Mouse (Mus musculus) midbrain, embryonic 13.5 days (tissue): ENCODE results near the gene Cd47. TPM values are rescaled to one million over a fixed set of nuclear protein-coding genes. Genes with fewer than 3 reads are reported as not detected.

ENCODE experiments used
- ATAC-seq: fragments of 200-750 bp; cut with Nextera tagmentation; 2 replicates; pipeline ENCODE4 v1.8.0; 2017; ENCODE audit warnings: mild to moderate bottlenecking, moderate TSS enrichment, moderate library complexity
- H3K27ac ChIP-seq: fragments of 300-500 bp; sonication (generic); 2 replicates; pipeline ENCODE4 v1.5.1; 2015; ENCODE audit warnings: inconsistent platforms, mild to moderate bottlenecking, moderate library complexity
- H3K27me3 ChIP-seq: fragments of 300-500 bp; sonication (generic); 2 replicates; pipeline ENCODE4 v1.6.1; 2015; ENCODE audit warnings: mild to moderate bottlenecking, inconsistent platforms
- H3K36me3 ChIP-seq: fragments of 300-500 bp; sonication (generic); 2 replicates; pipeline ENCODE4 v1.6.1; 2015; ENCODE audit warnings: mild to moderate bottlenecking, inconsistent platforms
- H3K4me1 ChIP-seq: fragments of 300-500 bp; sonication (generic); replicated peaks from 2 replicates; pipeline ENCODE4 v1.6.1; 2015; ENCODE audit warnings: inconsistent platforms
- H3K4me2 ChIP-seq: fragments of 300-500 bp; sonication (generic); replicated peaks from 2 replicates; pipeline ENCODE4 v1.6.1; 2015; ENCODE audit warnings: moderate library complexity, mild to moderate bottlenecking, inconsistent platforms
- H3K4me3 ChIP-seq: fragments of 300-500 bp; sonication (generic); replicated peaks from 2 replicates; pipeline ENCODE4 v1.5.1; 2015; ENCODE audit warnings: mild to moderate bottlenecking, inconsistent platforms
- H3K9ac ChIP-seq: fragments of 300-500 bp; sonication (generic); replicated peaks from 2 replicates; pipeline ENCODE4 v1.6.1; 2015; ENCODE audit warnings: mild to moderate bottlenecking, inconsistent platforms
- H3K9me3 ChIP-seq: fragments of 300-500 bp; sonication (generic); 2 replicates; pipeline ENCODE4 v1.6.1; 2016; ENCODE audit warnings: mild to moderate bottlenecking, inconsistent platforms
- WGBS: fragments of 180-500 bp; shearing (Covaris S2); methylation state at CpG from one replicate; pipeline ENCODE4 v1.1.7; 2015; 5-methylcytosine and 5-hydroxymethylcytosine counted together
- polyA plus RNA-seq: library from polyadenylated mRNA; unstranded; fragments of >200 nt; fragmentation: Nextera tagmentation; extraction: Ambion mirVana; gene quantifications from 2 replicates; pipeline ENCODE4 v1.2.1, GENCODE M21; 2015

The Cd47 gene
- polyA plus RNA-seq, 1 experiment from 2014 or later, result 94.8 TPM

DNA sequence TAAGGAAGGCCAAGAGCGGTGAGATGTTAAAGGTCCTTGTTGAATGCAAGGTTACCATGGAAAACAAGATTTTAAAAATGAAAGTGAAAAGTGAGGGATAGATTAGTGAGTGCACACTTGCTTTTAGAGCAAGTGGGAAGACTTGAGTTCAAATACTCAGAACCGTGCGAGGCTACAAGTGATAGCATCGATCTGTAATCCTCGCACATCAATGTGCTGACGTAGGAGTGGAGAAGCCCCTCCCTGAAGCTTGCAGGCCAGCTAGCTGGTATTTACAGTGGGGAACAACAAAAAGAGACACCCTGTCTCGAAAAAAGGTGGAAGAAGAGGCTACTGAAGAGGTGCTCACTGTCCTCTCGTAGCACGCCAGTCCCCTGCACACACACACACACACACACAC, 6.7 kb upstream of the Cd47 start:
- 89% methylated on average over 9 of the region's 9 CpGs for WGBS
- Histone ChIP-seq H3K36me3 (no peaks in the 10 kb centered on the region), H3K4me2 (no peak overlapping the region), H3K4me1 (no peaks in the 10 kb centered on the region), H3K9me3 (no peaks in the 10 kb centered on the region), H3K27me3 (no peaks in the 10 kb centered on the region), H3K4me3 (no peak overlapping the region), H3K9ac (no peak overlapping the region), H3K27ac (no peak overlapping the region)
- ATAC-seq, result no peak

DNA sequence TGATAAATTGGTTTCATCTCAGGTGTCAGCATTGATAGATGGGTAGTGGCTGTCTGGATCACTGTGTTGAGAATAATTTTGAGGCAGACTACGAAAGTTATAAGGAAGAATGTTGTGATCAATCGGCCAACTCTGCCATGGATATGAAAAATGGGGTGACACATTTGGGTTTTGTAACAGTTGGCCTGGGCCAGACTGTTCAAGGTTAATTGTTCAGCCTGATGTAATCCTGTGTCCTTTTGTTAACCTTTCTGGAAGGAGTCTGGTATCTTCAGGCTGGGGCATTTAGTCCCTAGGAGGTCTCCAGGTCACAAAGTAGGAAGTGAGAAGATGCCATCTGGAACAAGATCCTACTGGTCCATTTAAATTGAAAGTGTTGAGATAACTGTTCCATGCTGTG, 4.1 kb upstream of the Cd47 start:
- no peak overlapping the region for H3K9ac ChIP-seq
- ATAC-seq, result no peak

DNA sequence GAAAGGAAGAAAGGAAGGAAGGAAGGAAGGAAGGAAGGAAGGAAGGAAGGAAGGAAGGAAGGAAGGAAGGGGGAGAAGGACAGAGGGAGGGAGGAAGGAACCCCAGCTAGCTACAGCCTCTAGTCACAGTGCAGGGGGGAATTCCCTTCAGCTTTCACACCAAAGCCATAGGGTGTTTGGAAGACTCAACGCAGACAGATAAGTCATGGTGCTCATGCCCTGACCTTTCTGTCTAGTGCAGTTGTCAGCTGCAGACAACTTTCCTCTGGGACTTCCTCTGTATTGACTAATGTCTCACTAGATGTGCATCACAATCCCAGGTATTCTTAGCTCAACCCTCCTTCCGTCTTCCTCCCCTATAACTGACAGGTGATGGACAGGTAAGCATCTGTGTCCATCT, 3.4 kb upstream of the Cd47 start:
- H3K27me3 ChIP-seq, result no peaks in the 10 kb centered on the region
- no peak overlapping the region for H3K9ac ChIP-seq
- H3K4me2 ChIP-seq, result no peak overlapping the region
- no peak overlapping the region for H3K4me3 ChIP-seq
- ATAC-seq, result no peak
- no peak overlapping the region for H3K27ac ChIP-seq
- H3K4me1 ChIP-seq, result no peaks in the 10 kb centered on the region
- 93% methylated on average over 2 of the region's 2 CpGs for WGBS
- H3K36me3 ChIP-seq, result no peaks in the 10 kb centered on the region
- H3K9me3 ChIP-seq, result no peaks in the 10 kb centered on the region

More for the DNA sequence above, 4.1 kb upstream of the Cd47 start:
- Histone ChIP-seq H3K27ac (no peak overlapping the region), H3K4me2 (no peak overlapping the region), H3K27me3 (no peaks in the 10 kb centered on the region), H3K9me3 (no peaks in the 10 kb centered on the region), H3K36me3 (no peaks in the 10 kb centered on the region), H3K4me3 (no peak overlapping the region), H3K4me1 (no peaks in the 10 kb centered on the region)
- 91% methylated on average over 2 of the region's 2 CpGs for WGBS

DNA sequence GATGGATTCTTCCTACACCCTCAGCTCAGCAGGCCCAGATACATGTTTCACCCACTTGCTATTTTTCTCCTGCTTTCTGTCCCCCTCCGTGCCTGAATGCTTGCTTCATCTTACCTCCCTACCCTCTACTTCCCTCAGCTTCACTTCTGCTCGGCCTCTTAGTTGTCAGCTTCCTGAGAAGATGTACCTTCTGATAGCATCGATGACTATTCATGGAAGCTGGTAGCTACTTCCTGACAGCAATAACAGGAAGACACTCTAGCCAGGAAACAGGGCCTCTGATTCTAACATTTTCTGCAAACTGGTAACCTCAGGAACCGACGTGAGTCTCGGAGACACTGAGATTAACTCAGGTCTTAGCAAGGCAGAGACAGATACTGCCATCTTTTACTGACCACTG, 1.5 kb upstream of the Cd47 start:
- Histone ChIP-seq H3K27me3 (no peaks in the 10 kb centered on the region), H3K36me3 (no peaks in the 10 kb centered on the region), H3K4me1 (peaks cover 8% of the 10 kb centered on the region), H3K9ac (no peak overlapping the region), H3K27ac (no peak overlapping the region), H3K4me2 (no peak overlapping the region), H3K9me3 (no peaks in the 10 kb centered on the region), H3K4me3 (no peak overlapping the region)
- WGBS, result 87% methylated on average over 6 of the region's 6 CpGs
- no peak for ATAC-seq

DNA sequence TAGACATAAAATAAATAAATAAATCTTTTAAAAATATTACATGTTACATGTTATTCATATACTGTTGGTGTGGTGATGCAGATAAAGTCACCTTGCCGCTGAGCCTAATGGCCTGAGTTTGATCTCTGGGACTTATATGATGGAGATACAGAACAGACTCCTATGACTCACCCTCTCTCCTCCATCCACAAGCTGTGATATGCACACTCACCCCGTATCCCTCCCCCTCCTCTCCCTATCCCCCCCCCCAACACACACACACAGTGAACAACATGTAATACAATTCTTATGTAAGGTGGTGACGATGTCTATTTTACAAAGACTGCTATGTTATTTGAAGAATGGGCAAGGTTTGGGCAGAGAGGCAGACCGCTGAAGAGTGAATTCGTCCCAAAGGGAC, 663 bp downstream of the Cd47 start:
- Histone ChIP-seq H3K27ac (no peak overlapping the region), H3K27me3 (no peaks in the 10 kb centered on the region), H3K36me3 (no peaks in the 10 kb centered on the region), H3K9ac (no peak overlapping the region), H3K4me1 (peaks cover 14% of the 10 kb centered on the region), H3K4me3 (no peak overlapping the region), H3K4me2 (no peak overlapping the region), H3K9me3 (no peaks in the 10 kb centered on the region)
- 90% methylated on average over 5 of the region's 5 CpGs for WGBS
- ATAC-seq, result no peak

DNA sequence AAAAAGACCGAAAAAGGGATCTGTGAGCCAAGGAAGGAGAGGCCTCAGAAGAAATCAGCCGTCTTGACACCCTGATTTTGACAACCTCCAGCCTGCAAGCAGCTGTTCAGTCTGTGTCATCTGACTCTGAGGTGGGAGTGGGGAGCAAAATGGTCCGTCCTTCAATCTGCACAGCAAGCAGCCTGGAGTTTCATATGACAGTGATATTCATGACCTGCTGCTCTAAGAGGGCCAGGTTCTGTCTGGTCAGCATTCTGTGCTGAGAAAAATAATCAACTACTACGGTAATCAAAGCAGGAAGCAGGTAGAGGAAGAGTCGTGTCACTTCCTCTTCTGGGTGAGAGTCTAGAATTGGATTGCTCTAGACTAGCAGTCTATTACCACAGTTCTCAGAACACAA, 1.1 kb downstream of the Cd47 start:
- Histone ChIP-seq H3K27ac (no peak overlapping the region), H3K36me3 (no peaks in the 10 kb centered on the region), H3K9me3 (no peaks in the 10 kb centered on the region), H3K9ac (no peak overlapping the region), H3K4me3 (no peak overlapping the region), H3K4me2 (no peak overlapping the region), H3K4me1 (peaks cover 14% of the 10 kb centered on the region), H3K27me3 (no peaks in the 10 kb centered on the region)
- 78% methylated on average over 5 of the region's 5 CpGs for WGBS
- ATAC-seq, result no peak

DNA sequence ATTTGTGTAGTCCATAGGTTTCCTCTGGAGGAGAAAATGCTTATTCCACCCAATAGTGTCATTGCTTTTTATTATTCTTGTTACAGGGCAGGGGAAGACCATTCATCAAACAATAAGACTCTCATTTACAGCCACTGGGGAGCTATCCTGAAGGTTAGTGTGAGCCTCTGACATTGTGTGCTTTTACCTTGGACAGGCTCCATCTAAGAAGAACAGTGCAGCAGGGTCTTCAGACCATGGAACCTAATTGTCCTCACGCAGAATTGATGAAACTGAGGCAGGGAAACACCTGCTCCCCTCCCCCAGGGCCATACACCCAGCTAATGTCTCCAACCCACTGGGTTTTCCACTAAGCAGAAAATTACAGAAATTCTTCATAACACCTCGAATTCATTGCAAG, 2.7 kb downstream of the Cd47 start:
- Histone ChIP-seq H3K9me3 (no peaks in the 10 kb centered on the region), H3K4me2 (no peak overlapping the region), H3K9ac (no peak overlapping the region), H3K27ac (no peak overlapping the region), H3K36me3 (no peaks in the 10 kb centered on the region), H3K27me3 (no peaks in the 10 kb centered on the region), H3K4me1 (peaks cover 14% of the 10 kb centered on the region), H3K4me3 (no peak overlapping the region)
- WGBS, result 50% methylated on average over 2 of the region's 2 CpGs
- no peak for ATAC-seq

DNA sequence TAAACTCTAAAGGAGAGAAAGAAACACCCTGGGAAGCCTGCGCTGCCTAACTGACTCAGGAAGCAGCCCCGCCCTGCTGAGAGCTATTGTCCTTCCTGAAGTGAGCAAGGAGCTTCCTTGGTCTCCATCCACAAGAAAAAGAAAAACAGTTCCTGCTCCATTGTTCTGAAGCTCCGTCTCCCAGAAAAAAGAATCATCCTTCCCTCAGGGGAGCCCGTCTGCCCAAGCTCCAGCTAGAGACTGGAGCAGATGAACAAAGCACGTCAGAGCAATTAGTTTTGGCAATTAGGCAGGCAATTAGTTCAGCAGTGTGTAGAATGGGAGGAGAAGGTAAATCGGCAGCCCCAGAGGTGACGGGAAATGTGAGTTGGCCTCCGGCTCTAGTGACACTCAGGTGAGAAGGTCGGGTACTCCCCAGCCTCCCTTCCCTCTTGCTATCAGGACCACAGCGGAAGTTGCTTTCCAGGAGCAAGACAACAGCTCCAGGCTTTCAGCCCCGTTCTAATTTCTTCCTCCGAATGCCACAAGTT, 3.7 kb downstream of the Cd47 start:
- ATAC-seq, result peak; percentile 78
- Histone ChIP-seq H3K4me3 (peak overlapping the region; percentile 30), H3K4me1 (peaks cover 14% of the 10 kb centered on the region), H3K27ac (peak overlapping the region; percentile 36; the same call in 1 of the 2 replicates), H3K9me3 (no peaks in the 10 kb centered on the region), H3K27me3 (no peaks in the 10 kb centered on the region), H3K36me3 (no peaks in the 10 kb centered on the region), H3K9ac (0 out of 2 replicates have a peak overlapping the region, but pooled peaks have one; percentile 26), H3K4me2 (peak overlapping the region; percentile 57)
- WGBS, result 2% methylated on average over 12 of the region's 12 CpGs

DNA sequence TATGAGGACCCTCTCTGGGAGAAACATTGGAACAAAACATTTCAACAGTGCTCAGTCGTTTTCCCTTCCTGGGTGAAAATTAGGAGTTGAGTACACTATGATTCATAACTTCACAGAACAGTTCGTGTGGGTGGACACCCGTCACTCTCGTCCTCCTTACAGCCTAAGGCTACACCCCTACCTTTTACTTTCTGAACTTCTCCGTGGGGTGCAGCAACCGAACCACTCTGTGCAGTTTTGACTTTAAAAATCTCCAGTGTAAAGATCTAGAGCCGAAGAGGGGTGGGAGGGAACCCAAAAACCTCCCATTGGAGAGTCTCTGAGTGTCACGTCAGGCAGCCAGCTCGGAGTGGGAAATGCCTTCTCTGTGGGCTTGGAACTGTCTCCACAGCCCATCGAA, 6.6 kb downstream of the Cd47 start:
- H3K36me3 ChIP-seq, result no peaks in the 10 kb centered on the region
- no peak overlapping the region for H3K9ac ChIP-seq
- H3K27me3 ChIP-seq, result no peaks in the 10 kb centered on the region
- H3K4me1 ChIP-seq, result peaks cover 14% of the 10 kb centered on the region
- ATAC-seq, result no peak
- 87% methylated on average over 10 of the region's 10 CpGs for WGBS
- H3K9me3 ChIP-seq, result no peaks in the 10 kb centered on the region
- no peak overlapping the region for H3K4me2 ChIP-seq
- no peak overlapping the region for H3K27ac ChIP-seq
- H3K4me3 ChIP-seq, result no peak overlapping the region

DNA sequence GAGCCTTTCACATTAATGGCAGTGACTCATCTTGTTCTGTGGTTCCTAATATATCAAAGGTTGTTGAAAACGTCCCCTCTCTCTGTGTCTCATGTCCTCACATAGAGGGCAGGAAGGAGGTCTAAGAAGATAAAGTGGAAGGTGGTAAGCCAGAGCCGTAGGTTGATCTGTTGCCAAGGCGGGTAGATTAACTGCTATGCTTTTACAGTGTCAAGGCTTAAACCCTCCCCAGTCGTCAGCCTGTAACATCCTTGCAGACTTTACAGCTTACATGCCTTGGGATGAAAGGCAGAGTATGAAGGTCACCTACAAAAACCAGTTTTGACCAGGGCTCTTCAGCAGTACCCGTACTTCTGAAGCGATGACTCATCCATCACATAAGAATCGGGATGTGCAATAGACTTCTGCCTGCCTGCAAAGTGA, 7.1 kb downstream of the Cd47 start:
- Histone ChIP-seq H3K4me1 (peaks cover 14% of the 10 kb centered on the region), H3K27ac (no peak overlapping the region), H3K9me3 (no peaks in the 10 kb centered on the region), H3K27me3 (no peaks in the 10 kb centered on the region), H3K9ac (no peak overlapping the region), H3K4me2 (no peak overlapping the region), H3K36me3 (no peaks in the 10 kb centered on the region), H3K4me3 (no peak overlapping the region)
- 91% methylated on average over 7 of the region's 7 CpGs for WGBS
- ATAC-seq, result no peak

DNA sequence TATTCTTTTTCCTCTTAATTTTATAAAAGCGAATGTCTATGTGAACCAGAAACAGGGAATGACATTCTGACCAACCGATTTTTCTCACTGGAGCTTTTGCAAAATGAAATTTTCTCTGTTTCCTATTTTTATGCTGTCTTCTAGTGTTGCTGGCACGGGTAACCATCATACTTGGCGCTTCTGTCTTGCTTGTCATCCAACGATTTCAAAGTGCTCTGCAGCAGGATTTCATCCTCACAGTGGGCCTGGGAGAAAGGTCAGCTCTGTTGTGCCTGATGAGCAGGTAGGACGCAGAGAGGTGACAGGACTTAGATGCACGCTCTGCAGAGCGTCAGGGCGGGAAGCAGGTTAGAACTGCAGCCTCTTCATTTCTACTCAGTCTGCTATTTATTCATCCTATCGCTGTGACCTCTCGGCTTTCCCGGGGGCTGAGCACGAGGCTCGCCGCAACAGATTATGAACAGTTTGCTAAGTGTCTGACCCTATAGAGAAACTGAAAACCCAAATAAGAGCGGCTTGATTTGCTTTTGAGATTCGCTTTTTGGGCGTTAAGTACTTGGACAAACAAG, 7.6 kb downstream of the Cd47 start:
- Histone ChIP-seq H3K36me3 (no peaks in the 10 kb centered on the region), H3K4me1 (peaks cover 13% of the 10 kb centered on the region), H3K9ac (no peak overlapping the region), H3K9me3 (no peaks in the 10 kb centered on the region), H3K4me3 (no peak overlapping the region), H3K4me2 (no peak overlapping the region), H3K27me3 (no peaks in the 10 kb centered on the region), H3K27ac (no peak overlapping the region)
- 82% methylated on average over 18 of the region's 18 CpGs for WGBS
- no peak for ATAC-seq

DNA sequence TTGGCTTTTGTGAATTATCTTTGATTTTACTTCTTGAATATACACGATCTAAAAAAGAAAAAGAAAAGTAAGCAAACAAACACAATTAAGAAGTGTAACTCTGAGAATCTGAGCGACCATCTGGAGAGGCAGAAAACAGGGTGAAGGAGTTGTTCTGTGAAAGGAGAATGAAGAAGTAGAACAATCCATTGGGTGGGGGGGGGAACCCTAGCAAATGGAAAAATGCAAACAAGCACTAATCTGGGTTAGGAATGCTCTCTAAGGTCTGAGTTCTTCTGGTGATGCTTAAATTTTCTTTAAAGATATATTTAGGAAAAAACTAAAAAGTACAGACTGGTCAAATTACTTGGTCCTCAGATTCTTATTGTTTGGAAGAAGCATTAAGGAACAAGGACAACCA, 11.6 kb downstream of the Cd47 start:
- Histone ChIP-seq H3K27me3 (no peaks in the 10 kb centered on the region), H3K9ac (no peak overlapping the region), H3K9me3 (no peaks in the 10 kb centered on the region), H3K4me3 (no peak overlapping the region), H3K36me3 (no peaks in the 10 kb centered on the region), H3K4me1 (no peaks in the 10 kb centered on the region), H3K4me2 (no peak overlapping the region), H3K27ac (no peak overlapping the region)
- ATAC-seq, result no peak
- WGBS, result 91% methylated on average over 2 of the region's 2 CpGs
